Mouse (Mus musculus) forebrain, embryonic 16.5 days (tissue): ENCODE measurements around the gene Trem2. TPM values are rescaled to one million over a fixed set of nuclear protein-coding genes. Genes with fewer than 3 reads are reported as not detected.
"Not testable (repeated sequence)": the region's sequence is repeated elsewhere in the genome, so short reads cannot be mapped to it uniquely, and the experiment has no call there.

ENCODE experiments used
- ATAC-seq: fragments of 200-750 bp; cut with Nextera tagmentation; 2 replicates; pipeline ENCODE4 v1.8.0; 2017; ENCODE audit warnings: mild to moderate bottlenecking, moderate library complexity
- H3K27ac ChIP-seq: fragments of 300-500 bp; sonication (generic); 2 replicates; pipeline ENCODE4 v1.5.1; 2014; ENCODE audit warnings: low read length, control low read depth
- H3K27me3 ChIP-seq: fragments of 300-500 bp; sonication (generic); replicated peaks from 2 replicates; pipeline ENCODE4 v1.6.1; 2014; ENCODE audit warnings: low read length; ENCODE audit not compliant: control insufficient read depth, insufficient read depth
- H3K36me3 ChIP-seq: fragments of 300-500 bp; sonication (generic); 2 replicates; pipeline ENCODE4 v1.6.1; 2014; ENCODE audit not compliant: control insufficient read depth, insufficient read depth
- H3K4me1 ChIP-seq: fragments of 300-500 bp; sonication (generic); replicated peaks from 2 replicates; pipeline ENCODE4 v1.6.1; 2014; ENCODE audit warnings: low read length; ENCODE audit not compliant: control insufficient read depth, insufficient read depth
- H3K4me2 ChIP-seq: fragments of 300-500 bp; sonication (generic); 2 replicates; pipeline ENCODE4 v1.6.1; 2014; ENCODE audit warnings: mild to moderate bottlenecking, low read length, control low read depth
- H3K4me3 ChIP-seq: fragments of 300-500 bp; sonication (generic); replicated peaks from 2 replicates; pipeline ENCODE4 v1.5.1; 2014; ENCODE audit warnings: mild to moderate bottlenecking, low read length, control low read depth
- H3K9ac ChIP-seq: fragments of 300-500 bp; sonication (generic); replicated peaks from 2 replicates; pipeline ENCODE4 v1.6.1; 2014; ENCODE audit warnings: low read depth, low read length, control low read depth
- H3K9me3 ChIP-seq: fragments of 300-500 bp; sonication (generic); 2 replicates; pipeline ENCODE4 v1.6.1; 2016; ENCODE audit warnings: low read length; ENCODE audit not compliant: control insufficient read depth
- WGBS: fragments of 180-500 bp; shearing (Covaris S2); extraction: QIAGEN DNeasy Blood & Tissue Kit; methylation state at CpG from one replicate; pipeline ENCODE4 v1.1.7; 2014; 5-methylcytosine and 5-hydroxymethylcytosine counted together
- polyA plus RNA-seq: library from polyadenylated mRNA; unstranded; fragments of >200 nt; fragmentation: Nextera tagmentation; extraction: Ambion mirVana; gene quantifications from 2 replicates; pipeline ENCODE4 v1.2.1, GENCODE M21; 2015

Trem2 gene
- polyA plus RNA-seq, result 2.9 and 3.4 TPM in 2 replicates

DNA sequence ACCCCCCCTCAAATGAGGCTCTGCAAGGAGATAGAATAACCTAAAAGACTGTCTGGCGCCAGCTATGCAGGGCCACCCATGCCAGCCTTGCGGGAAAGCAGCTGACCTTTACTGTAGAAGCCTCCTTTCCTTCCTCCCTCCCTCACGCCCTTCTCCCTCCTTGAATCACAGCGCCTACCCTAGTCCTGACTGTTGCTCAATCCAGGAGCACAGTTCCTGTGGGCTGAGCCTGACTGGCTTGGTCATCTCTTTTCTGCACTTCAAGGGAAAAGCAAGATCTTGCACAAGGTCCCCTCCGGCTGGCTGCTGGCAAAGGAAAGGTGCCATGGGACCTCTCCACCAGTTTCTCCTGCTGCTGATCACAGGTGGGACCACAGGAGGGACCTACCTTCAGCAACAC is at the start of gene Trem2:
TSS of gene Trem2 (plus strand) at position 171 of the 400 bp plus-strand sequence.
- H3K4me3 ChIP-seq, result no peak within 1 kb of the TSS
- no peaks in the 10 kb centered on the region for H3K4me1 ChIP-seq
- no peaks in the 10 kb centered on the region for H3K27me3 ChIP-seq
- H3K4me2 ChIP-seq, result no peak within 1 kb of the TSS
- H3K27ac ChIP-seq, result no peak within 1 kb of the TSS
- H3K36me3 ChIP-seq, result no peaks in the 10 kb centered on the region
- no peak within 1 kb of the TSS for H3K9ac ChIP-seq
- no peaks in the 10 kb centered on the region for H3K9me3 ChIP-seq
- WGBS, result 77% methylated on average over 5 of the region's 5 CpGs
- no peak for ATAC-seq

DNA sequence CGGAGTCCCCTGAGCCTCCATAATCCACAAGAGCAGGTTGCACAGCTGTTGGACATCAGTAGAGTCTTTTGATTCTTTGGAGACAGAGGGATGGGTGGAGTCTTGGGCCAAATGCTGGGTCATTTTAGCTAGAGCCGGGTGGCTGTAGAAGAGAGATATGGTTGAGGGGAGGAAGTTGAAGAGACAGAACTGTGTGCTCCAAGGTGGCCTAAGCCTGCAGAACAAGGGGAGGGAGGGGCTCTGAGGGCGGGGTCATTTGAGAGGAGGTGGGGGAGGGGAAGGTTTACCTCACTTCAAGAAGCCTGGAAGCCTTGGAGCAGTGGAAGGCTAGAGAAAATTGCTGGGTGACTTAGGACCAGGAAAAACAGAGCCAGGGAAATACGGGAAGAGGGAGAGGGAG is 47.0 kb upstream of the Trem2 start, which contains the start of gene Treml2:
TSS of gene Treml2 (plus strand) at position 296 of the 400 bp plus-strand sequence.
- H3K36me3 ChIP-seq, result no peaks in the 10 kb centered on the region
- no peaks in the 10 kb centered on the region for H3K9me3 ChIP-seq
- H3K27me3 ChIP-seq, result no peaks in the 10 kb centered on the region
- H3K4me3 ChIP-seq, result no peak within 1 kb of the TSS
- no peak within 1 kb of the TSS for H3K27ac ChIP-seq
- no peak within 1 kb of the TSS for H3K9ac ChIP-seq
- no peaks in the 10 kb centered on the region for H3K4me1 ChIP-seq
- no peak within 1 kb of the TSS for H3K4me2 ChIP-seq
- 35% methylated on average over 3 of the region's 4 CpGs for WGBS
- no peak for ATAC-seq

DNA sequence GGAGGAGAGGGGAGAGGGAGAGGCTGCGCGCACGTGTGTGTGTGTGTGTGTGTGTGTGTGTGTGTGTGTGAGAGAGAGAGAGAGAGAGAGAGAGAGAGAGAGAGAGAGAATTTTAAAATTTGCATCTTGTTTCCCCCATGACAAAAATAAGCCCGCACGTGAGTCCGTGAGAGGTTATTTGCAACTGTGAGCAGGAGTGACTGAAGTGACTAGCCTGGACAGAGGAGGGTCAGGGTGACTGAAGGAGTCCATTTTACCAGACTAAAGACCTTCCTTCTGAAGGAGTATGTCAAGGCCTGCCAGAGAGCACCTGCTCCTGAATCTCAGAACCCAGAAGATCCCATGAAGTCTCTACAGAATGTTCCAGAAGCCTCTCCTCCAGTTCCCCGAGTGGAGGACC is 46.4 kb upstream of the Trem2 start:
- H3K27me3 ChIP-seq, result no peaks in the 10 kb centered on the region
- 60% methylated on average over 7 of the region's 7 CpGs for WGBS
- no peak overlapping the region for H3K9ac ChIP-seq
- no peak overlapping the region for H3K27ac ChIP-seq
- H3K4me3 ChIP-seq, result no peak overlapping the region
- H3K4me1 ChIP-seq, result no peaks in the 10 kb centered on the region
- no peaks in the 10 kb centered on the region for H3K9me3 ChIP-seq
- no peak overlapping the region for H3K4me2 ChIP-seq
- no peak for ATAC-seq
- H3K36me3 ChIP-seq, result no peaks in the 10 kb centered on the region

DNA sequence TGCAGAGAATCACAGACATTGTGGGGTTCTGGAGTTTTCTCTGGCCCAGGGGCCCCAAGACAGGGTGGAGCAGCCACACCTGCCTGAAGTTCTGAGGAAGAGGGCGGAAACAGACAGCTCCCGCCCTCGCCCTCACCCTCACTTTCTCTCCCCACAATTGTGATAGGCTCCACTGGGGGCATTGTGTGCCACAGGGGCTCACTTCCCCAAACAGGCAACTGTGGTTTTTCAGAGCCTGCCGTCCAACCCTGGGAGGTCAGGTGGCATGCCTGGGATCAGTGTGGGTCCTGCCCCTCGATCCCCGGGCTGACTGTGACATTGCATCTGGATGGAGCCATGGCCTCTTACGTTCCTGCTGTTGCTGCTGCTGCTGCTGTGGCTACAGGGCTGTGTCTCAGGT is 46.0 kb upstream of the Trem2 start:
- H3K27me3 ChIP-seq, result no peaks in the 10 kb centered on the region
- H3K4me2 ChIP-seq, result no peak overlapping the region
- H3K9ac ChIP-seq, result no peak overlapping the region
- no peak for ATAC-seq
- no peak overlapping the region for H3K4me3 ChIP-seq
- H3K27ac ChIP-seq, result no peak overlapping the region
- no peaks in the 10 kb centered on the region for H3K36me3 ChIP-seq
- WGBS, result 76% methylated on average over 7 of the region's 7 CpGs
- H3K9me3 ChIP-seq, result no peaks in the 10 kb centered on the region
- H3K4me1 ChIP-seq, result no peaks in the 10 kb centered on the region

DNA sequence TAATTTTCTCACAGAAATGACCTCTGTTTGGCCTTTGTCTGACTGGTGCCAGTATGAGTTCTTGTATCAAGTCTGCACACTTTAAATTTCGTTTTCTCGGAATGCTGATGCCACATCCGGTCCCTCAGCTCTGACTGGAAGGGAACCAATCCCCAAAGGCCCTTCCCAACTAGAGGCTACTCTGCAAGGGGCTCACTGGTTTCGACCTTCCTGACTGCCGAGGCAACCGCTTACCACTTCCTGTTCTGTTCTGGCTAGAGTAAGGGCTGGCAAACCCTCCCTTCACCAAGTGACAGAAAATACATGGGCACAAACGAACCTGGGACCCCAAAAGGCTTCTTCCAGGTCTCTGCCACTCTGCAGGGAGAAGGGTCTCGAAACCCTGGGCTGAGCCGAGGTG is 45.3 kb upstream of the Trem2 start:
- WGBS, result 83% methylated on average over 9 of the region's 9 CpGs
- H3K4me2 ChIP-seq, result no peak overlapping the region

DNA sequence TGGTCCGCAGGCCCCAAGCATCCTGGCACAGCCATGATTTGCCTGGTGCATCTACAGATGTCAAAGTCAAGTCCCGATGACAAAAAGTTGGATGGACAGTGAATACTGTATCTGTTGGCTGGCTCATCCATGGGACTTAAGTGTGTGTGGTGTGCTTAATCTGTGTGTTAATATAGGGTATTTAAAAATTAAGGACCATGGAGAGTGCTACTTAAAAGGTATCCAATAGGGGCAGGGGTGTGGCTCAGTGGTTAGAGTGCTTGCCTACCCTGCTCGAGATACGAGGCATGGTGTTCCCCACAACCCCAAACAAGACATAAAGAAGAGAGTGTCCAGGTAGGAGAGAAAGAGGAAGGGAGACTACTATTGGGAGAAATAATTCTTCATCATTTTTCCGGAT is 44.4 kb upstream of the Trem2 start:
- H3K27ac ChIP-seq, result no peak overlapping the region

More for the DNA sequence above, 45.3 kb upstream of the Trem2 start:
- Histone ChIP-seq H3K27ac (no peak overlapping the region), H3K4me1 (no peaks in the 10 kb centered on the region), H3K9me3 (no peaks in the 10 kb centered on the region), H3K4me3 (no peak overlapping the region), H3K36me3 (no peaks in the 10 kb centered on the region), H3K9ac (no peak overlapping the region), H3K27me3 (no peaks in the 10 kb centered on the region)
- no peak for ATAC-seq

DNA sequence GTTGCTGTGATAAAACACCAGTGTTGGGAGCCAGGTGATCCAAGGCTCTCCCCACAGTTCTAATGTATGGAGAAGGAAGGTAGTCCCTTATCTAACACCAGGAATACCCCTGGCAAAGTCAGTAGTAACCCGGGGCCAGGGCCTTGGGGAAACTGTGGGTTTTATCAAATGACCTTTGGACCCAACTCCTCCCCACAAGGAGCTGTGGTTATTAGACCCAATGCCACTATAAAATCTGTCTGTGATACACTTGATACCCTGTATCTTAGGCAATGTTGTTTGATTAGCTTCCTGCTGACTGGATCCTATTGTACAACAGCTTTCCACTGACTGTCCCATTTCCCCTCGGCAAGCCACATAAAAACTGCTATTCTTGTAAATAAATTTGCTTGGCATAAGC is 34.1 kb upstream of the Trem2 start:
- no peaks in the 10 kb centered on the region for H3K36me3 ChIP-seq
- no peaks in the 10 kb centered on the region for H3K4me1 ChIP-seq
- no peak overlapping the region for H3K4me3 ChIP-seq
- H3K4me2 ChIP-seq, result no peak overlapping the region
- H3K9me3 ChIP-seq, result no peaks in the 10 kb centered on the region
- no peaks in the 10 kb centered on the region for H3K27me3 ChIP-seq
- no peak for ATAC-seq
- WGBS, result 76% methylated on average over 2 of the region's 2 CpGs
- no peak overlapping the region for H3K27ac ChIP-seq
- no peak overlapping the region for H3K9ac ChIP-seq

More for the DNA sequence above, 44.4 kb upstream of the Trem2 start:
- Histone ChIP-seq H3K4me2 (no peak overlapping the region), H3K9ac (no peak overlapping the region), H3K4me1 (no peaks in the 10 kb centered on the region), H3K9me3 (no peaks in the 10 kb centered on the region), H3K4me3 (no peak overlapping the region), H3K27me3 (no peaks in the 10 kb centered on the region), H3K36me3 (no peaks in the 10 kb centered on the region)
- no peak for ATAC-seq
- WGBS, result 89% methylated on average over 5 of the region's 5 CpGs

DNA sequence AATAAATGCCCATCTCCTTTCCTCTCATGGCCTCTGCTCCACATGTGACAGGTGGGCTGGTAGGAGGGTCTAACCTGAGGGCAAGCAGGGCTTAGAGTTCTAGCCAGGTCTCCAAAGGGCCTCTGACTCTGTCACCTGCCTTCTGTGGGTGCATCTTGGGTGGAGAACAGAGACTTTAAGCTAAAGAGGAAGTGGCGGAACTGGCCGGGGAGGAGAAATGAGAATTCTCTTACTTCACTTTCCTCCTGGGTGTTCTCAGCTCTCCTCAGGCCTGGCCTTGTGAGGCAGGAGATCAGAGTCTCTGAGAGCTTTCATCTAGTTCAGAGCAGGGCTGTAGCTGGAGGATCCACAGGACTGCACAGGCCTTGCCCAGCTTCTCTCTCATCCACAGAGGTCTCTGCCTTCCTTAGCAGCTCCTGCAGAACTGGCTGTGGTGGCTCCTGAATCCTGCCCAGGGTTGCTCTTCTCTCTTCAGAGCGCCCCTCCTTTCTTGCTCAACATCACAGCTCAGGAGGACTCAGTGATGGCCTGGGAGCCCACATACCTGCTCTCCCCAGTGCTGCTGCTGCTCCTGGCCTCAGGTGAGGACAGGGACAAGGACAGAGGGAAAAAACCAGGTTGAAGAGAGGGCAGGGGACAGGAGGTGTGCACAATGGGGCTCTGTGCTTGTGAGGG is 30.2 kb upstream of the Trem2 start, which contains the start of gene B430306N03Rik:
TSS of gene B430306N03Rik (plus strand) at position 237 of the 675 bp plus-strand sequence.
- H3K27me3 ChIP-seq, result not testable (repeated sequence)
- WGBS, result 88% methylated on average over 3 of the region's 3 CpGs

DNA sequence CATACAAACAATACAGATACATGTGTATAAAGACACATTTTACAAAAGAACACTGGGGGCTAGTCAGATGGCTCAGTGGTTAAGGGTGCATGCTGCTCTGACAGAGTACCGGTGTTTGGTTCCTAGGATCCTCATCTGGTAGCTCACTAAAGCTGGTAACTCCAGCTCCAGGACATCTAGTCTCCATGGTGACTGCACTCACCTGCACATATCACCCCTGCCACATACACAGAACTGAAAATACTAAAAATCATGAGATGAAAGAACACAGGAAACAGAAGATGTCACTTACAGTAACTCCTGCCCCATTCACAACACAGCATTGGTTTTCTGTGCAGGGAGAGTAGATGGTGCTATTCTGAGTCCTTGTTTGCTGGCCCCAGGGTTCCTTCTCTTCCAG is 27.5 kb upstream of the Trem2 start:
- Histone ChIP-seq H3K36me3 (no peaks in the 10 kb centered on the region), H3K9me3 (no peaks in the 10 kb centered on the region), H3K9ac (no peak overlapping the region), H3K4me1 (no peaks in the 10 kb centered on the region), H3K4me3 (no peak overlapping the region), H3K27me3 (no peaks in the 10 kb centered on the region), H3K27ac (no peak overlapping the region), H3K4me2 (no peak overlapping the region)
- 88% methylated on average over 1 of the region's 1 CpGs for WGBS
- no peak for ATAC-seq

More for the DNA sequence above, 30.2 kb upstream of the Trem2 start, which contains the start of gene B430306N03Rik:
- not testable (repeated sequence) for H3K9ac ChIP-seq, H3K27ac ChIP-seq, H3K4me1 ChIP-seq, H3K9me3 ChIP-seq, H3K4me3 ChIP-seq, ATAC-seq, H3K4me2 ChIP-seq, H3K36me3 ChIP-seq
